Mouse (Mus musculus) midbrain, embryonic 11.5 days (tissue): ENCODE results near the gene Gm44511. TPM values are rescaled to one million over a fixed set of nuclear protein-coding genes. Genes with fewer than 3 reads are reported as not detected.
"Not testable (repeated sequence)": the region's sequence is repeated elsewhere in the genome, so short reads cannot be mapped to it uniquely, and the experiment has no call there.

Source experiments
- ATAC-seq: fragments of 200-750 bp; cut with Nextera tagmentation; 2 replicates; pipeline ENCODE4 v1.8.0; 2017; ENCODE audit warnings: moderate TSS enrichment, moderate library complexity; ENCODE audit not compliant: low FRiP score
- DNase-seq: peaks from one replicate; pipeline ENCODE4 v3.0.0; 2015; ENCODE audit warnings: low spot score; ENCODE audit errors: missing footprints
- H3K27ac ChIP-seq: fragments of 300-500 bp; sonication (generic); 2 replicates; pipeline ENCODE4 v1.5.1; 2014; ENCODE audit warnings: low read depth, low read length
- H3K27me3 ChIP-seq: fragments of 300-500 bp; sonication (generic); 2 replicates; pipeline ENCODE4 v1.6.1; 2014; ENCODE audit warnings: mild to moderate bottlenecking, low read length, moderate library complexity, mixed read lengths; ENCODE audit not compliant: control insufficient read depth, insufficient read depth
- H3K36me3 ChIP-seq: fragments of 300-500 bp; sonication (generic); 2 replicates; pipeline ENCODE4 v1.6.1; 2014; ENCODE audit warnings: mild to moderate bottlenecking, low read length, moderate library complexity, mixed read lengths; ENCODE audit not compliant: control insufficient read depth, insufficient read depth
- H3K4me1 ChIP-seq: fragments of 300-500 bp; sonication (generic); 2 replicates; pipeline ENCODE4 v1.6.1; 2014; ENCODE audit warnings: low read length; ENCODE audit not compliant: control insufficient read depth, insufficient read depth
- H3K4me2 ChIP-seq: fragments of 300-500 bp; sonication (generic); 2 replicates; pipeline ENCODE4 v1.6.1; 2014; ENCODE audit warnings: mild to moderate bottlenecking, moderate library complexity
- H3K4me3 ChIP-seq: fragments of 300-500 bp; sonication (generic); 2 replicates; pipeline ENCODE4 v1.5.1; 2014; ENCODE audit warnings: low read depth, low read length
- H3K9ac ChIP-seq: fragments of 300-500 bp; sonication (generic); 2 replicates; pipeline ENCODE4 v1.6.1; 2014; ENCODE audit warnings: low read length
- H3K9me3 ChIP-seq: fragments of 300-500 bp; sonication (generic); 2 replicates; pipeline ENCODE4 v1.6.1; 2016; ENCODE audit warnings: low read length; ENCODE audit not compliant: control insufficient read depth
- WGBS: fragments of 180-500 bp; shearing (Covaris S2); extraction: QIAGEN DNeasy Blood & Tissue Kit; methylation state at CpG from one replicate; pipeline ENCODE4 v1.1.7; 2014; 5-methylcytosine and 5-hydroxymethylcytosine counted together
- polyA plus RNA-seq: library from polyadenylated mRNA; unstranded; fragments of >200 nt; fragmentation: Nextera tagmentation; extraction: Ambion mirVana; gene quantifications from 2 replicates; pipeline ENCODE4 v1.2.1, GENCODE M21; 2014

The Gm44511 gene
- polyA plus RNA-seq, 1 experiment from 2014 or later = not detected

GRCm38 (mm10) chr6:128797185-128797905 lies 28.8 kb downstream of the Gm44511 start:
- 84% methylated on average over 12 of the region's 12 CpGs for WGBS
- no peaks in the 10 kb centered on the region for H3K9me3 ChIP-seq
- H3K4me2 ChIP-seq = peak overlapping the region; percentile 52
- no peak overlapping the region for H3K9ac ChIP-seq
- no peak for ATAC-seq
- H3K4me3 ChIP-seq = no peak overlapping the region; the same call in 1 of the 2 replicates
- H3K27me3 ChIP-seq = no peaks in the 10 kb centered on the region
- H3K27ac ChIP-seq = no peak overlapping the region
- peaks cover 5% of the 10 kb centered on the region; the same call in 1 of the 2 replicates for H3K4me1 ChIP-seq
- no peaks in the 10 kb centered on the region for H3K36me3 ChIP-seq
- peak; percentile 80 for DNase-seq

GRCm38 (mm10) chr6:128796321-128796955 lies 29.7 kb downstream of the Gm44511 start:
- H3K9ac ChIP-seq = no peak overlapping the region
- no peak overlapping the region for H3K4me3 ChIP-seq
- H3K27ac ChIP-seq = no peak overlapping the region
- ATAC-seq = no peak
- H3K9me3 ChIP-seq = no peaks in the 10 kb centered on the region
- WGBS = 74% methylated on average over 8 of the region's 8 CpGs
- peaks cover 5% of the 10 kb centered on the region; the same call in 1 of the 2 replicates for H3K4me1 ChIP-seq
- H3K4me2 ChIP-seq = no peak overlapping the region
- no peaks in the 10 kb centered on the region for H3K27me3 ChIP-seq
- H3K36me3 ChIP-seq = no peaks in the 10 kb centered on the region
- peak; percentile 62 for DNase-seq

DNA sequence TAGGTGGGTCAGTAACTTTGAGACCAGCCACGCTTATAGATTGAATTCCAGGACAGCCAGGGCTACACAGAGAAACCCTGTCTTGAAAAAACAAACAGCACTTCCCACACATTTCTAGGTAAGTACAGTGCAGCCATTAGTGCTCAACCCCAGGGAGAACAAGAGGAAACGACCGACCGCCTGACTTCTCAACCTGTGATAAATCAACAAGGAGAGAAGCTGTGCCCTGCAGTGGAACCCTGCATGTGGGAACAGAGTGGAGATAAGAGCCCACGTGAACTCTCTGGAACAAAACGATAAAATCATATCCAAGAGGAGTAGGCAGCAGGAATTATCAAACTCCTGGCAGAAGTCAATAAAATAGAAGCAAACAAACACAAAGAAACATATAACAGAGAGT lies 32.4 kb downstream of the Gm44511 start:
- Histone ChIP-seq H3K4me3 (no peak overlapping the region), H3K27me3 (no peaks in the 10 kb centered on the region), H3K9me3 (no peaks in the 10 kb centered on the region), H3K9ac (no peak overlapping the region), H3K4me1 (peaks cover 5% of the 10 kb centered on the region; the same call in 1 of the 2 replicates), H3K36me3 (no peaks in the 10 kb centered on the region), H3K4me2 (no peak overlapping the region), H3K27ac (no peak overlapping the region)
- WGBS = 69% methylated on average over 6 of the region's 6 CpGs
- DNase-seq = peak; percentile 39
- no peak for ATAC-seq

DNA sequence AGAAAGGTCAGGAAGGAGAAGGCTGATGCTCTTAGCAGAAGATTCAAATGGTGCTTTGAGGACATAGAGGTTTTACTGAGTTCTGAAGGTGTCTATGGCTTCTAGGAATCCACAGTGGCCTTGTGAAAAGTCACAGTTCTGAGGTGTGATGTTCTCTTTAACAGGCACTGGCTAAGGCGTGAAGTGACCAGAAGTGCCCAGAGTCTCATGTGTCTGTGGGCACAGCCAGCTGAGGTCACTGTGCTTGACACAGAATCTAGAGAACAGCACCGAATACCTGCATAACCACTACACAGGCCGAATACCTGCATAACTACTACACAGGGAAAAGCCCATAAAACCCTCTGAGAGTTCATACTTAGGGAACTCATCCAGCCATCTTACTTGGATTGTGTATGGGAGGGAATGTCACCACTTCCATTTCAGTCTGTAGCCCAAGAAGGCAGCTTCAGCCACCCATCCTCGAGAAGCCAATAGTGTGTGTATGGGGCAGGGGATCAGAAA lies 35.6 kb downstream of the Gm44511 start:
- not testable (repeated sequence) for H3K27me3 ChIP-seq, H3K9me3 ChIP-seq, H3K4me1 ChIP-seq, H3K27ac ChIP-seq, H3K36me3 ChIP-seq, ATAC-seq, H3K4me3 ChIP-seq, H3K4me2 ChIP-seq, H3K9ac ChIP-seq
- DNase-seq = peak; percentile 8
- 83% methylated on average over 4 of the region's 4 CpGs for WGBS

DNA sequence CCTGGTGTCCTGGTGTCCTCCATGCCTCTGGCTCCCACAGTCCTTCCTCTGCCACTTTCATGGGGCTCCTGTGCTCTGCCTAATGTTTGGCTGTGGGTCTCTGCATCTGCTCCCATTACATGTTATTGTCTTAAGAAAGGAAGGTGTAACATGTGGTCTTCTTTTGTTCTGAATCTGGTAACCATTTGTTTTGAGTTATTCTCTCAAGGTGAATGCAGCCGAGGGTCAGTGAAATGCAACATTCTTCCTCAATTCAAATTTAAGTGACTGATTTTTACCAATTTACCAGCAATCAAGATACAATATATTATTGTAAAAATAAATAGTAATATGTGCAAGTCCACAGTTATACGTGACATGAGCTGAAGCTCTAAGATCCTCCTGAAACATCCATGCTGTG lies 37.0 kb downstream of the Gm44511 start, which contains the start of gene Klrb1c:
Klrb1c (minus strand) TSS at position 101 of the 400 bp plus-strand sequence.
- no peaks in the 10 kb centered on the region for H3K36me3 ChIP-seq
- H3K27me3 ChIP-seq = no peaks in the 10 kb centered on the region
- DNase-seq = no peak
- 91% methylated on average over 2 of the region's 2 CpGs for WGBS
- ATAC-seq = no peak
- no peaks in the 10 kb centered on the region for H3K4me1 ChIP-seq
- no peak within 1 kb of the TSS for H3K9ac ChIP-seq
- no peak within 1 kb of the TSS for H3K4me3 ChIP-seq
- H3K4me2 ChIP-seq = no peak within 1 kb of the TSS
- no peaks in the 10 kb centered on the region for H3K9me3 ChIP-seq
- H3K27ac ChIP-seq = no peak within 1 kb of the TSS

GRCm38 (mm10) chr6:128788517-128788916 lies 37.6 kb downstream of the Gm44511 start:
- H3K9me3 ChIP-seq = no peaks in the 10 kb centered on the region
- DNase-seq (no peak), ATAC-seq (no peak)
- H3K27me3 ChIP-seq = no peaks in the 10 kb centered on the region
- H3K4me3 ChIP-seq = no peak overlapping the region
- no peaks in the 10 kb centered on the region for H3K36me3 ChIP-seq
- no peak overlapping the region for H3K27ac ChIP-seq
- no peak overlapping the region for H3K4me2 ChIP-seq
- no peak overlapping the region for H3K9ac ChIP-seq
- no peaks in the 10 kb centered on the region for H3K4me1 ChIP-seq
- 68% methylated on average over 1 of the region's 1 CpGs for WGBS

GRCm38 (mm10) chr6:128786396-128786795 lies 39.7 kb downstream of the Gm44511 start:
- not testable (repeated sequence) for H3K4me3 ChIP-seq, H3K9ac ChIP-seq, ATAC-seq, DNase-seq, H3K9me3 ChIP-seq, H3K27me3 ChIP-seq, H3K27ac ChIP-seq, H3K4me1 ChIP-seq, H3K4me2 ChIP-seq, H3K36me3 ChIP-seq
- 82% methylated on average over 1 of the region's 1 CpGs for whole genome bisulfite sequencing

- no peak for ATAC-seq
- Histone ChIP-seq H3K9me3 (no peaks in the 10 kb centered on the region), H3K27ac (no peak overlapping the region), H3K4me2 (no peak overlapping the region), H3K4me1 (no peaks in the 10 kb centered on the region), H3K9ac (no peak overlapping the region), H3K27me3 (no peaks in the 10 kb centered on the region), H3K36me3 (no peaks in the 10 kb centered on the region), H3K4me3 (no peak overlapping the region)
- peak; percentile 83 for DNase-seq
- 79% methylated on average over 10 of the region's 10 CpGs for WGBS
Observed at GRCm38 (mm10) chr6:128769481-128770253, 56.4 kb downstream of the Gm44511 start.
